Mouse (Mus musculus) neural tube, embryonic 15.5 days (tissue): Measurements from ENCODE around the gene Ncor2. TPM values are rescaled to one million over a fixed set of nuclear protein-coding genes. Genes with fewer than 3 reads are reported as not detected.
"Not testable (repeated sequence)": the region's sequence is repeated elsewhere in the genome, so short reads cannot be mapped to it uniquely, and the experiment has no call there.

Experiments
- ATAC-seq: fragments of 200-750 bp; cut with Nextera tagmentation; 2 replicates; pipeline ENCODE4 v1.8.0; 2017; ENCODE audit warnings: mild to moderate bottlenecking, moderate TSS enrichment, moderate library complexity; ENCODE audit not compliant: low FRiP score
- H3K27ac ChIP-seq: fragments of 300-500 bp; sonication (generic); replicated peaks from 2 replicates; pipeline ENCODE4 v1.5.1; 2015; ENCODE audit warnings: mild to moderate bottlenecking, inconsistent platforms
- H3K27me3 ChIP-seq: fragments of 300-500 bp; sonication (generic); replicated peaks from 2 replicates; pipeline ENCODE4 v1.6.1; 2015; ENCODE audit warnings: inconsistent platforms
- H3K36me3 ChIP-seq: fragments of 300-500 bp; sonication (generic); 2 replicates; pipeline ENCODE4 v1.6.1; 2015; ENCODE audit warnings: inconsistent platforms
- H3K4me1 ChIP-seq: fragments of 300-500 bp; sonication (generic); 2 replicates; pipeline ENCODE4 v1.6.1; 2015; ENCODE audit warnings: inconsistent platforms
- H3K4me2 ChIP-seq: fragments of 300-500 bp; sonication (generic); 2 replicates; pipeline ENCODE4 v1.6.1; 2015; ENCODE audit warnings: inconsistent platforms, mild to moderate bottlenecking, moderate library complexity
- H3K4me3 ChIP-seq: fragments of 300-500 bp; sonication (generic); replicated peaks from 2 replicates; pipeline ENCODE4 v1.5.1; 2015; ENCODE audit warnings: mild to moderate bottlenecking, inconsistent platforms
- H3K9ac ChIP-seq: fragments of 300-500 bp; sonication (generic); replicated peaks from 2 replicates; pipeline ENCODE4 v1.6.1; 2015; ENCODE audit warnings: mild to moderate bottlenecking, inconsistent platforms
- H3K9me3 ChIP-seq: fragments of 300-500 bp; sonication (generic); replicated peaks from 2 replicates; pipeline ENCODE4 v1.6.1; 2016; ENCODE audit warnings: inconsistent platforms
- WGBS: fragments of 180-500 bp; shearing (Covaris S2); methylation state at CpG from one replicate; pipeline ENCODE4 v1.1.7; 2015; ENCODE audit warnings: mixed read lengths; 5-methylcytosine and 5-hydroxymethylcytosine counted together
- polyA plus RNA-seq: library from polyadenylated mRNA; unstranded; fragments of >200 nt; fragmentation: Nextera tagmentation; extraction: Ambion mirVana; gene quantifications from 2 replicates; pipeline ENCODE4 v1.2.1, GENCODE M21; 2015

The Ncor2 gene
- polyA plus RNA-seq, 1 experiment from 2014 or later, result 24.2 TPM

DNA sequence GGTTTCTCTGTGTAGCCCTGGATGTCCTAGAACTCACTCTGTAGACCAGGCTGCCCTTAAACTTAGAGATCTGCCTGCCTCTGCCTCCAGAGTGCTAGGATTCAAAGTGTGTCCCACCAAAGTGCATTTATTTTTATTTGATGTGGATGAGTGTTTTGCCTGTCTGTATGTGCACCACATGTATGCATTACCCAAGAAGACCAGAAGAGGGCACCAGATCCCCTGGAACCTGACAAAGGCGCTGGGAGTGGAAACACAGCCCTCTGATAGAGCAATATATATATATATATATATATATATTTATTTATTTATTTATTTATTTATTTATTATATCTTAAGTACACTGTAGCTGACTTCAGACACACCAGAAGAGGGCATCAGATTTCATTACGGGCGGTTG, 25.9 kb upstream of the Ncor2 start:
- H3K27me3 ChIP-seq, H3K4me2 ChIP-seq, ATAC-seq, H3K36me3 ChIP-seq, H3K9me3 ChIP-seq, H3K27ac ChIP-seq, H3K4me3 ChIP-seq, H3K9ac ChIP-seq: not testable (repeated sequence)
- peaks cover 26% of the 10 kb centered on the region for H3K4me1 ChIP-seq
- 97% methylated on average over 3 of the region's 3 CpGs for WGBS

DNA sequence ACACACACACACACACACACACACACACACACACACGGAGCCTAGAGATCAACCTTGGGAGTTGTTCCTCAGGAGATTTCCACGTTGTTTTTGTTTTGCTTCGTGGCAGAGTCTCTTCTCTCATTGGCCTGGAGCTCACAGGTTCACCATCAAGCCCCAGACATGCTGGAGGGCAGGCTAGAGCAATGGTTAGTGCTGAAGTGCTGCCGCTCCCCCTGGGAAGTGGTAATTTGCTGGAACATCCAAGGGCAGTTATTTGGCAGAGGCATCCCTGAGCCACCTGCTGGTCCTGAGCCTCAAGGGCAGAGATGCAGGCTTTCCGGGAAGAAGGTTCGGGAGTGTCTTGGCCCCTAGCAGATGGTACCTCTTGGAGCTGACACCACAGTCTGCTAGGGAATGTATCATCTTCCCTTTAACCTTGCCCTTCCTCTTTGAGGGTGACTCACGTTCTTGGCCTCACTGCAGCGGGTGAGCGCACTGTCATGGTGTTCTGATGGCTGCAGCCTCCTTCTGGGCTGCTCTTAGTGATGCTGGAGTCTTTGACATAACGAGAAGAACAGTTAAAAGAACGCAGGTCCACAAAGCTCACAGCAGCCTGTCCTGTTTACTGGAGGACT, 25.3 kb upstream of the Ncor2 start:
- H3K36me3 ChIP-seq, result no peaks in the 10 kb centered on the region
- no peak overlapping the region for H3K9ac ChIP-seq
- H3K4me1 ChIP-seq, result peaks cover 26% of the 10 kb centered on the region
- no peak overlapping the region for H3K4me2 ChIP-seq
- 70% methylated on average over 11 of the region's 11 CpGs for WGBS
- no peaks in the 10 kb centered on the region for H3K27me3 ChIP-seq
- H3K27ac ChIP-seq, result peak overlapping the region; percentile 74
- no peaks in the 10 kb centered on the region for H3K9me3 ChIP-seq
- no peak for ATAC-seq
- H3K4me3 ChIP-seq, result no peak overlapping the region

DNA sequence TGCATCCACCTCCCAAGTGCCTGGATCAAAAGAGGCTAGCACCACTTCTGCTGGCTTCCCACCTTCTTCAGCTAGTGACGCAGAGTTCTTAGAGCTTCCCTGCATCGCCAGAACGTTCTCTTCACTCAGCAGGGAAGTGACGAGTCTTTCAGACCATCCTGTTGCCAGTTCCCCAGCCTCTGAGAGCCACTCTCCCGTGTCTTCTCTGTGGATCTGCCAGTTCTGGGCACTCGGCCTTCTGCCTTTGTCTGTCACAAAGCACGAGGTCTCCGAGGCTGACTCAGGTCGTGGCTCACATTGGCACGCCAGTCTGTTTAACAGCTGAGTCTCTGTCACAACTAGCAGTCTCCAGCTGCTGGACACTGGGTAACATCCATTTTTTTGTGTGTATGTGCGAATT, 24.7 kb upstream of the Ncor2 start:
- Histone ChIP-seq H3K4me3 (no peak overlapping the region), H3K9ac (no peak overlapping the region), H3K9me3 (no peaks in the 10 kb centered on the region), H3K27ac (peak overlapping the region; percentile 74), H3K4me1 (peaks cover 26% of the 10 kb centered on the region), H3K36me3 (no peaks in the 10 kb centered on the region), H3K27me3 (no peaks in the 10 kb centered on the region), H3K4me2 (no peak overlapping the region)
- 36% methylated on average over 11 of the region's 11 CpGs for WGBS
- ATAC-seq, result peak; percentile 48; the same call in 1 of the 2 replicates

DNA sequence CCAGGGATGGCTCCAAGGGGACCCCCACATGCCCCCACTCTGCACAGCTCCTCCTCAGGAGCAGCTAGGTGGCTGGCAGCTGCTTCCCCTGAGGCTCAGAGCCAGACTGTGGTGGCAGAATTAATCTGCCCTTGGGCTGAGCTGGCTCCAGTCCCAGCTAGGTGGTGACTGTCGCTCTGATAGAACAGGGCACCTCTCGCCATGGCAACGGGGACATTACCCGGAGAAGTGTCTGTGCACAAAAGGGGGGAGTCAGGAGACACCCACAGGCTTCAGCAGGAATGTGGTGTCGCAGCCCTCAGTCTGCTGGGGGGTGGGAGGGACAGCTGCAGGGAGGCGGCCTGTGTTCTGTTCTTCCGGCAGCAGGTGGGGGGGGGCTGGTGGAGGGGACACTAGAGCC, 24.1 kb upstream of the Ncor2 start:
- ATAC-seq, result peak; percentile 73
- H3K27ac ChIP-seq, result peak overlapping the region; percentile 74
- 0 out of 2 replicates have a peak overlapping the region, but pooled peaks have one; percentile 6 for H3K4me2 ChIP-seq
- no peak overlapping the region for H3K4me3 ChIP-seq
- H3K4me1 ChIP-seq, result peaks cover 26% of the 10 kb centered on the region
- no peaks in the 10 kb centered on the region for H3K27me3 ChIP-seq
- no peaks in the 10 kb centered on the region for H3K36me3 ChIP-seq
- no peak overlapping the region for H3K9ac ChIP-seq
- 11% methylated on average over 7 of the region's 7 CpGs for WGBS
- H3K9me3 ChIP-seq, result no peaks in the 10 kb centered on the region

DNA sequence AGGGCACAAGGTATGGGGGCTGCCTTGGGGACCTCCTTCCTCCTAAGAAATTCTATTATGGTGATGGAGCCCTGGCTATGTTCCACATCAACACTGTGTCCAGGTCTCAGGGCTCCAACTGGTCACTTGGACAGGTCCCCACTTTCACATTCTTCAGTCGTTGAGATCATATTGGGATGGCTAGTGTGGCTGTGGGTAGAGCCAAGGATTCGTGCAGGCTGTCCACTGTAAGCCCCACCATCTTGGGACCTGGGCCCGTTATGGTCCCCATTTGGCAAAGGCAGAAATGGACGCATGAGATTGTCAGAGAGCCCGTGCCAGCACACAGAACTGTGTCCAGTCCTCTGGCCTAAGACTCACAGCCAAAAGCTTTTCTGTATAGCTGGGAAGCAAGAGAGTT, 23.1 kb upstream of the Ncor2 start:
- H3K36me3 ChIP-seq, result no peaks in the 10 kb centered on the region
- no peaks in the 10 kb centered on the region for H3K9me3 ChIP-seq
- peaks cover 22% of the 10 kb centered on the region for H3K4me1 ChIP-seq
- peak overlapping the region; percentile 74; the same call in 1 of the 2 replicates for H3K27ac ChIP-seq
- H3K4me3 ChIP-seq, result no peak overlapping the region
- no peak for ATAC-seq
- no peak overlapping the region for H3K4me2 ChIP-seq
- no peaks in the 10 kb centered on the region for H3K27me3 ChIP-seq
- no peak overlapping the region for H3K9ac ChIP-seq
- 63% methylated on average over 5 of the region's 5 CpGs for WGBS

DNA sequence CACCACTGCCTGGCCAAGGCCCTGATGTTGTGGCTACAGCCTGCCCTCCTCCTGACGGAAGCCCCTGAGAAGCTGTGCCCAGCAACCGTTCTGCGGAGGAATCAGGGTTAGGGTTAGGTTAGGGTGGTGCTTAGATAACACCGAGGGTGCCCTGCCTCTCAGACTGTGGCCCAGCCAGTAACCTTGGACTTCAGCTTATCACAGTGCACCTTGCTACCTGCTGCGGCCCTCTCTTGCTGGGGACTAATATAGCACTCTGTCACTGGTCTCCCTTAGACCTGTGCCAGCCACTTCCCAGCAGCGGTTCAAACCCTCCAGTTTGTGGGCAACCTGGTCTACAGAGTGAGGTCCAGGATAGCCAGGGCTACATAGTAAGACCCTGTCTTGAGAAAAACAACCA, 20.1 kb upstream of the Ncor2 start:
- H3K36me3 ChIP-seq, result no peaks in the 10 kb centered on the region
- H3K27ac ChIP-seq, result no peak overlapping the region
- H3K4me3 ChIP-seq, result no peak overlapping the region
- no peaks in the 10 kb centered on the region for H3K9me3 ChIP-seq
- H3K4me1 ChIP-seq, result peaks cover 19% of the 10 kb centered on the region
- H3K4me2 ChIP-seq, result no peak overlapping the region
- H3K27me3 ChIP-seq, result no peaks in the 10 kb centered on the region
- 97% methylated on average over 6 of the region's 6 CpGs for WGBS
- no peak overlapping the region for H3K9ac ChIP-seq
- ATAC-seq, result no peak

DNA sequence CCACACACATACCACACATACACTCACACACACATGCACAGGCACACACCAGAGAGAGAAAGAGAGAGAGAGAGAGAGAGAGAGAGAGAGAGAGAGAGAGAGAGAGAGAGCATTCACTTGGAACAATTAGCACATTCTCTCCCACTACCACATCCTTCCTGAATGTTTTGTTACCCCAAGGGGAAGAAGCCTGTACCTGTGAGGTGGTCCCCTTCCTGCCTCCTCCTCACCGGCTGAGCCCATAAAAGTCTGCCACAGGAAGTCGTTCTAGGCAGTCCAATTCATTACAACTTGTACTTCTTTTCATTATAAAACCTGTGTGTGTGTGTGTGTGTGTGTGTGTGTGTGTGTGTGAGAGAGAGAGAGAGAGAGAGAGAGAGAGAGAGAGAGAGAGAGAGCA, 18.3 kb upstream of the Ncor2 start:
- not testable (repeated sequence) for H3K4me3 ChIP-seq, H3K4me1 ChIP-seq, H3K27ac ChIP-seq, H3K9ac ChIP-seq, H3K36me3 ChIP-seq, H3K27me3 ChIP-seq, H3K9me3 ChIP-seq, H3K4me2 ChIP-seq, ATAC-seq
- WGBS, result 43% methylated on average over 2 of the region's 2 CpGs

DNA sequence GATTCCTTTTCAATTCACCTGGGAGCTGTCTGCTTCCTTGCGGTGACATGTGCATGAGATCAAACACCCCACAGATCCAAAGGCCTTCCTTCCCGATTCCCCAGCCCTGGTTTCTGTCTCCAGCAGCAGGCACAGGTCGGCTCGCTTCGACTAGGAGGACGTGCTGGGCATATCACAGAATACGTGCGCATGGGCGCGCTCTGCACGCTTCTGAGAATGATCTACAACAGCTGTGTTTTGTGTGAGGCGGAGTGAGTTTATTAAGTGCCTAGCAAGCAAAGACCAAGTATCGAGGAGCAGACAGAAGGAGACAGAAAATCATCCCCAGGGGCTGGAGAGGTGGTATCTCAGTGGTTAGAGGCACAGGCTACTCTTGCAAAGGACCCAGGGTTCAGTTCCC, 17.0 kb upstream of the Ncor2 start:
- Histone ChIP-seq H3K27me3 (no peaks in the 10 kb centered on the region), H3K4me3 (no peak overlapping the region), H3K36me3 (no peaks in the 10 kb centered on the region), H3K9ac (no peak overlapping the region), H3K9me3 (no peaks in the 10 kb centered on the region), H3K4me2 (no peak overlapping the region), H3K4me1 (peaks cover 4% of the 10 kb centered on the region; the same call in 1 of the 2 replicates), H3K27ac (no peak overlapping the region)
- 79% methylated on average over 13 of the region's 13 CpGs for WGBS
- ATAC-seq, result no peak

DNA sequence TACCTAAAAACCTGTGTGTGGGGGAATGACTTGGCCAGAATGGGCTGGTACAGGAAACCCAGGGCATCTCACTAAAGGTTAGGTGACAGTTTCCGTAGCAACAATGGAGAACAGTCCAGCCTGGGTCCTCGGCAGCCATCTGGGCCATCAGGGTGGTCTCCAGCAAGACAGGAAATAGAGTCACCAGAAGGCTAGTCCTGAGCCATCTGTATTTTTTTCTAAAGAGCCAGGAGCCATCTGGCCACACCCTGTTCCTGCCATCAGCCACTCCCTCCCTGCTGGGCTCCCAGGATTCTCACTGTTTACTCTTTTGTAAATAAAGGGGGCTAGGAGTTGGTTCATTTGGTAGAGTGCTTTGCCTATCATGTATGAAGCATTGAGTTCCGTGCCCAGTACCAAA, 16.1 kb upstream of the Ncor2 start:
- Histone ChIP-seq H3K36me3 (no peaks in the 10 kb centered on the region), H3K4me1 (peaks cover 4% of the 10 kb centered on the region; the same call in 1 of the 2 replicates), H3K9ac (no peak overlapping the region), H3K4me2 (no peak overlapping the region), H3K9me3 (no peaks in the 10 kb centered on the region), H3K4me3 (no peak overlapping the region), H3K27ac (no peak overlapping the region), H3K27me3 (no peaks in the 10 kb centered on the region)
- no peak for ATAC-seq
- WGBS, result 36% methylated on average over 3 of the region's 3 CpGs

DNA sequence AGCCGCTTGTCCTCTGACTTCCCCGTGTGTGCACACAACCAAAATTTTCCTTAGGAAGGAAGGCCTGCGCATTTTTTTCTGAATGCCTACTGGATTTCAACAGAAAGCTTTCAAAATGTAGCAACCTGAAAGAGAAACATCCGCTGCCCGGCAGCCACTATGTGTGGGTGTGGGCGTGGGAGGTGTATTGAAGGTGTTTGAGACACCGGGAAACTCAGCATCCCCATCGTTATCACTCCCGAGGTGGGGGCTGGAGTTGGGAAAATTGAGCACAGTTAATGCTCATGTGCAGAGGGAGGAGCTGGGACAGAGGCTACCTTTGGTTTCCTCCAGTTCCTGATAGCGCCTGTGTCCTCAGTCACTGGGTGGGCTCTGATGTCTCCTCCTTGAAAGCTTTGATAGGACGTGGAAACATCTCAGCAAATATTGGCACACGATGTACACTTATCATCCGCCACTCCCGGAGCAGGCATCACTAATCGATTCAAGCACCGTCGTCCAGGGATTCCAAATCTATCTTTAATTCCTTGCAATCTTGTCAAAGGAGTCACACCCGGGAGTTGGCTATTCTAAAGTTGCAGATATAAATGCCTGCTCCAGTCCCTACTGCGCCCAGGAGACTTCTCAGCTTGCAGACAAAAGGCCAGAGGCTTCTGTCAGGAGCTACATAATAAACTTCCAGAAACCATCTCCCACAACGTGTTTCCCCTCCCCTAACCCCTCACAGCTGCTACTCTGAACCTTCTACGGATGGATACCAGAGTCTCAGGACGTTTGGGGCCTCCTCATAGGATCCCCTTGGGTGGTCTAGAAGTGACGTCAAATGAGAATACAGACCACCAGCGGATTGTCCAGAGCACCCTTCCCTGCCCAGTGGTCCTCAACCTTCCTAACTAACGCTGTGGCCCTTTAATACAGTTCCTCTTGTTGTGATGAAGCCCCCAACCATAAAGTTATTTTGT, 14.7 kb upstream of the Ncor2 start:
- Histone ChIP-seq H3K4me2 (no peak overlapping the region), H3K4me3 (no peak overlapping the region), H3K27me3 (no peaks in the 10 kb centered on the region), H3K4me1 (peaks cover 6% of the 10 kb centered on the region), H3K27ac (no peak overlapping the region), H3K9me3 (no peaks in the 10 kb centered on the region), H3K36me3 (no peaks in the 10 kb centered on the region), H3K9ac (no peak overlapping the region)
- ATAC-seq, result no peak
- WGBS, result 61% methylated on average over 25 of the region's 25 CpGs

DNA sequence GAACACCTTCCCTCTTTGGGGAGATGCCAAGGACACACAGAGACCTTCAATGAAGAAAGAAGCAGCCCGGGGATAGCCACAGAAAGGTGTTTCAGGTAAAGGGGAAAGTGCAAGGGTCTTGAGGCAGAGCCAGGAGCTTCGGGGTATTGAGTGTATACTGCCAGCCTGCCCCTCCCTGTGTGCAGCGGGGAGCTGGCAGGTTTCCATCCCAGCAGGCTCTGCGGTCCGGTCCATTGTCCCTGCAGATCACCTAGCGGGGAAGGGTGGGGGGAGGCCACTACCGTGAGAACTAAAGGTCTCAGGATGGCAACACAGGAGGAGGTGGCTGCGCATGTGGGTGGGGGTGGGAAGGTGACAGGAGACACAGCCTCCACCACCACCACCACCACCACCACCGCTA, 12.6 kb upstream of the Ncor2 start:
- H3K4me2 ChIP-seq, result no peak overlapping the region
- H3K4me1 ChIP-seq, result peaks cover 7% of the 10 kb centered on the region
- H3K27me3 ChIP-seq, result no peaks in the 10 kb centered on the region
- no peak overlapping the region for H3K27ac ChIP-seq
- no peak overlapping the region for H3K9ac ChIP-seq
- ATAC-seq, result no peak
- H3K9me3 ChIP-seq, result no peaks in the 10 kb centered on the region
- WGBS, result 28% methylated on average over 9 of the region's 9 CpGs
- no peak overlapping the region for H3K4me3 ChIP-seq
- no peaks in the 10 kb centered on the region for H3K36me3 ChIP-seq
